Mouse (Mus musculus) macrophage (primary cell): ENCODE data around the gene Supt4a. TPM values are rescaled to one million over a fixed set of nuclear protein-coding genes. Genes with fewer than 3 reads are reported as not detected.

ENCODE experiments used
- H3K27ac ChIP-seq: fragments of 350-480 bp; formaldehyde crosslinking; 2 replicates; pipeline ENCODE4 v1.9.0; 2021
- H3K36me3 ChIP-seq: fragments of 350-480 bp; formaldehyde crosslinking; 2 replicates; pipeline ENCODE4 v1.9.0; 2021; ENCODE audit errors: inconsistent target
- H3K4me3 ChIP-seq: fragments of 350-480 bp; formaldehyde crosslinking; 2 replicates; pipeline ENCODE4 v1.9.0; 2021; ENCODE audit errors: inconsistent target
- H3K79me2 ChIP-seq: fragments of 350-480 bp; formaldehyde crosslinking; 2 replicates; pipeline ENCODE4 v1.9.0; 2021; ENCODE audit errors: inconsistent target
- WGBS: methylation state at CpG from one replicate; pipeline ENCODE4 v1.1.7; 2026; ENCODE audit warnings: inconsistent platforms; ENCODE audit not compliant: missing documents; 5-methylcytosine and 5-hydroxymethylcytosine counted together
- polyA plus RNA-seq: library from polyadenylated mRNA; stranded (reverse); fragments of 250-400 nt; gene quantifications from 3 replicates; pipeline ENCODE4 v1.2.4, GENCODE M21; 2018; ENCODE audit warnings: inconsistent platforms

Supt4a gene
- polyA plus RNA-seq, 1 experiment from 2014 or later, result 85.3 TPM

DNA sequence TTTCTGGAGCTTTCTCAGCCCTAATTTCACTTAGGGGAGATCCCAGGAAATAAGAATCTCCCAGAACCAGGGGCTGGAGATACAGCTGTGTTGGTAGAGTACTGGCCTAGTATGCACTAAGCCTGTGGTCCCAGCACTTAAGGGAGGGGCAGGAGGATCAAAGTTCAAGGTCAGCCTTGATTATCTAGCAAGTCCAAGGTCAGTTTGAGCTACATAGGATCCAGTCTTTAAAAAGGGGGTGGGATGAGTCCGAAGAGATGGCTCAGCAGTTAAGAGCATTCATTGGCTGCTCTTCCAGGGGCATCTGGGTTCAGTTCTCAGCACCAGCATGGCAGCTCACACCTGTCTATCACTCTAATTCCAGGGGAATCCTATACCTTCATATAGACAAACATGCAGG lies 15.0 kb downstream of the Supt4a start:
- Histone ChIP-seq H3K79me2 (peaks cover 54% of the 10 kb centered on the region), H3K4me3 (no peak overlapping the region), H3K27ac (peak overlapping the region; percentile 99), H3K36me3 (no peaks in the 10 kb centered on the region)
- WGBS, result 81% methylated on average over 1 of the region's 1 CpGs

DNA sequence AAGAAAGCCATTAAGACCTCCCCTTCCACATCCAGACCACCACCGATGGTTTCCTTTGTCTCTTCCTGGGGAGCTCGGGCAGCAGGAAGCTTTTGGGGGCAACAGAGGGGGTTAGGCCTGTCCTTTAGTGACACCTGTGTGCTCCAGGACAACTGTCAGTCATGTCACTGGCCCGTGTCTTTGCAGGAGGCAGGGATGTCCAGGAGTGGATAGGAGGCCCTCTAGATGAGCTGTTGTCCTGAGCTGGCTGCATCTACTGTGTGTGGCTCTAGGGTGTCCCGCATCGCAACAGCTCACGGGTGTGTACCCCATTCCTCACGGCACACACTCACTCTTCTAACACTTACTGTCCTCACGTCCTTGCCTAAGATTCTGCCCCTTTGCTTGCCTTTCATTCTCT lies 15.9 kb downstream of the Supt4a start:
- Histone ChIP-seq H3K27ac (no peak overlapping the region), H3K4me3 (no peak overlapping the region), H3K36me3 (no peaks in the 10 kb centered on the region), H3K79me2 (peaks cover 59% of the 10 kb centered on the region)
- 54% methylated on average over 7 of the region's 8 CpGs for WGBS

DNA sequence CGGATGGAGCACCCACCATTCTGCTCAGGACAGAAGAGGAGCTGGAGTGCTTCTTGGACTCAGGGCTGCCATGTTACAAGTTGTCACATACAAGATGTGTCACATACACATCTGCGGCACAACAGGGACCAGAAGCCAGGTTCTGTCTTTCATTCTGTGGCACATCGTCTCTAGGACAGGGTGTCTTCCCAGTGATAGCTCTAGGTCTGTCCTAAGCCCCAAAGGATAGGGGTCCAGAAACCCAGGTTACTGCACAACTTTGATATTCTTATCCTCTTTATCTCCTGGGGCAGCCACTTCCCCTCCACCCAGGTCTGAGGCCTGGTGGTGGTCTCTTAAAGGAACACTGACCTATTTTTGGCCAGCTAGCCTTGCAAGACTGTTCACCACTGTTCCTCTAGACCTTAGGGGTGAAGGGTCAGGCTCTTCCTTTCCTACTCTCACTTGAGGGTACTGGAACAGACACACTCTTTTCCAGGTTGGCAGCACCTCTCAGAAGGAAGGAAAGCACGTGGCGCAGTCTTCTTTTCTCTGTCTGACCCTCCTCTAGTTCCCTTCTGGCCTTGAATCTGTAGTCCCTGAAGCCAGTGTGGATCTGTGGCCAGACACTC lies 16.6 kb downstream of the Supt4a start:
- no peaks in the 10 kb centered on the region for H3K36me3 ChIP-seq
- H3K79me2 ChIP-seq, result peaks cover 59% of the 10 kb centered on the region
- H3K4me3 ChIP-seq, result no peak overlapping the region
- WGBS, result 63% methylated on average over 5 of the region's 5 CpGs
- peak overlapping the region; percentile 99 for H3K27ac ChIP-seq

DNA sequence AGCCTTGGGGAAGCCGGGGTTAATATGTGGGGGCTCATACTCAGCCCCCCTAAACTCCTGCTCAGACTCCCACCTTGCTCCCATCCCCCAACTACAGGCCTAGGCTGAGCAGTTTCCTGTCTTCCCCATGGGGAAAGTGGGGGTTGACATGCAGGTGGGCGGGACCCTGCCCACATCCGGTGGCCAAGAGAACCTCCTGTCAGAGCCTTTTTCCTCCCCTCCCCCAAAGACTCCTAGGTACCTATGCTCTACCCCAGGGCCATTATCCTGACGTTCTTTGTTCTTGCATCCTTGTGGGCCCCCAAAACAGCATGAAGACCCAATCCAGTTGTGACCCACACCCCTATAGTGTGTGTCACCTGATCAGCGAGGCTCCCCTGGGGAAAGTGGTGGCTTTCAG lies 17.3 kb downstream of the Supt4a start:
- Histone ChIP-seq H3K36me3 (no peaks in the 10 kb centered on the region), H3K4me3 (peak overlapping the region; percentile 97; the same call in 1 of the 2 replicates), H3K79me2 (peaks cover 59% of the 10 kb centered on the region), H3K27ac (peak overlapping the region; percentile 99)
- WGBS, result 0% methylated on average over 4 of the region's 5 CpGs

DNA sequence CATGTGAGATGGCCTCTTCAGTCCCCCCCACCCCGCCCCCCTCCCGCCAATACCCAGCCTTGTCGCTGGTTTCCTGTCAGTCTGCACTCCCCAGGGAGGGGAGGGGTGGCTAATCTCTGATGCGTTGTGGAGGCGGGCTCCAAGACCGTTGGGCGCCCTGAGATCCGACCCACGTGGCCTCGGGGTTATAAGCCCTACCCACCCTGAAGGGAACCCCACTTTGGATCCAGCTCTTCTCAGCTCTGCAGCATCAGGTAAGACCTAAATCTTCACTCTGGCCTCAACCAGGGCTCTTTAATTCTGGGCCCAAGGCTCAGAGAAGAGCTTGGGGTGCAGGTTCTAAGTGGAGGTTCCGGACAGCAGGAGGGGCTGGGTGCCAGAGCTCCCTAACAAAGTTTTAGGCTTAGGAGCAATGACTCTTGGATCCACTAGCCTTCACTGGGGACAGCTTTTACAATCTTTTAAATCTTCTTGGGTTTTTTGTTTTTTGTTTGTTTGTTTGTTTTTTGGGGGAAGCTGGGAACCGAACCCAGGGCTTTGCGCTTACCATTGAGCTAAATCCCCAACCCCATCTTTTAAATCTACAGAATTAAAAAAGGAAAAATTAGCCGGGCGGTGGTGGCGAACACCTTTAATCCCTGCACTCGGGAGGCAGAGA lies 18.1 kb downstream of the Supt4a start:
- peak overlapping the region; percentile 99 for H3K27ac ChIP-seq
- H3K4me3 ChIP-seq, result peak overlapping the region; percentile 97
- H3K79me2 ChIP-seq, result peaks cover 59% of the 10 kb centered on the region
- under 1% methylated on average over 17 of the region's 17 CpGs for WGBS
- H3K36me3 ChIP-seq, result no peaks in the 10 kb centered on the region

DNA sequence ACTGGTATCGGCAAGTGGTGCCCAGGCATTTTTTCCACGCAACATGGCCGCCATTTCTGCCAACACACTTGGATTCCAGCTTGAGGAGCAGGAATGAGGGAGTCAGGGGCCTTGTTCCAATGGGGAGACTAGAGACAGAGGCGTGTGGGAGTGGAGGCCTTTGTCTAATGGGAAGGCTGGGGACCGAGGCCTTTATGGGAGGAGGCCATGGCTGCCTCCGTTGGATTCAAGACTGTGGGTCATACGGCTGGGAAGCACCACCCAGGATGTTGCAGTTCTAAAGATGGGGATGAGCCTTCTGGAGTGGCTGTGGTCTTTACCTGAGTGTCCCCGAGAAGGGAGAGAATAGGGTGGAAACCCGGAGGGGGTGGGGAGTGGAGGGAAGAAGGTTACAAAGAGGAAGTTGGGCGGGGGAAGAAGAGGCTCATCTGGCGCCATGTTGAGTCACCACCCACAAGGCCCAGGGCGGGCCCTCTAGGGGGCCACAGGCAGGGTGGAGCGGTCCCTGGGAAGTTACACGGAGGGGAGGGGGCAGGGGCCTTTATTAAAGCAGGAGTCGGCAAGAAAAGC lies 19.0 kb downstream of the Supt4a start:
- Histone ChIP-seq H3K36me3 (no peaks in the 10 kb centered on the region), H3K27ac (peak overlapping the region; percentile 99), H3K4me3 (peak overlapping the region; percentile 97), H3K79me2 (peaks cover 59% of the 10 kb centered on the region)
- under 1% methylated on average over 15 of the region's 15 CpGs for WGBS

DNA sequence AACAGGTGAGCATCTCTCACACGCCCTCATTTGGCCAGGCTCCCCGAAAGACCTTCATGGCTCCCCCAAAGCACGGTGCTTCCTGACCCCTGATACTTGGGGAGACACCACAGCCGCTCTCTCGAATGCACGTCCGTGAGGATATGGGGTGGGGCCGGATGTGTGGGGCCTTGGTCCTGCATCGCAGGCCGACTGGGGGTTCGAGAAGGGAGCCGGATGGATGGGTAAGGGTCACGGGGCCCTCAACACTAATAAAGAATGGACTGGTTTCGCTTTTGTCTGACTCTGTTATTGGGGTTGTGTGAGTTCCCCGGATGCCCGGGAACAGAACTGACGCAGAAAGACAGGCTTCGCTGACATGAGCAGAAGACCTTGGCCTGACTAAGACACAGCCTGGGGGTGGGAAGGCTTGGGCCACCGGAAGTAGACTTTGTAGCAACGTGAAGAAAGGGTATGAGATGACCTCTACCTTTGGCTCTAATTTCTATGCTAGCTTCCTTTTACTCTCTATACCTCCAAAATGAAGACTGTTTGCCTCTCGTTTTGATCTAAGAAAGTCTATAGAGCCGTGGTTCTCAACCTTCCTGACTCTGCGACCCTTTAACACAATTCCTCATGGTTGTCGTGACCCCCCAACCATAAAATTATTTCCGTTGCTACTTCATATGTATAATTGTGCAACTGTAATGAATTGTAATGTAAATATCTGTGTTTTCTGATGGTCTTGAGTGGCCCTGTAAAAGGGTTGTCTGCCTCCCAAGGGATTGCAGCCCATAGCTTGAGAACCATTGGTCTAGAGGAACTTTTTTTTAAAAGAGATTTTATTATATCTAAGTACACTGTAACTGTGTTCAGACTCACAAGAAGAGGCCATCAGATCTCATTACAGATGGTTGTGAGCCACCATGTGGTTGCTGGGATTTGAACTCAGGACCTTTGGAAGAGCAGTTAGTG lies 19.9 kb downstream of the Supt4a start:
- H3K27ac ChIP-seq, result peak overlapping the region; percentile 99
- peaks cover 51% of the 10 kb centered on the region for H3K79me2 ChIP-seq
- H3K36me3 ChIP-seq, result no peaks in the 10 kb centered on the region
- WGBS, result 0% methylated on average over 22 of the region's 25 CpGs
- peak overlapping the region; percentile 97 for H3K4me3 ChIP-seq

DNA sequence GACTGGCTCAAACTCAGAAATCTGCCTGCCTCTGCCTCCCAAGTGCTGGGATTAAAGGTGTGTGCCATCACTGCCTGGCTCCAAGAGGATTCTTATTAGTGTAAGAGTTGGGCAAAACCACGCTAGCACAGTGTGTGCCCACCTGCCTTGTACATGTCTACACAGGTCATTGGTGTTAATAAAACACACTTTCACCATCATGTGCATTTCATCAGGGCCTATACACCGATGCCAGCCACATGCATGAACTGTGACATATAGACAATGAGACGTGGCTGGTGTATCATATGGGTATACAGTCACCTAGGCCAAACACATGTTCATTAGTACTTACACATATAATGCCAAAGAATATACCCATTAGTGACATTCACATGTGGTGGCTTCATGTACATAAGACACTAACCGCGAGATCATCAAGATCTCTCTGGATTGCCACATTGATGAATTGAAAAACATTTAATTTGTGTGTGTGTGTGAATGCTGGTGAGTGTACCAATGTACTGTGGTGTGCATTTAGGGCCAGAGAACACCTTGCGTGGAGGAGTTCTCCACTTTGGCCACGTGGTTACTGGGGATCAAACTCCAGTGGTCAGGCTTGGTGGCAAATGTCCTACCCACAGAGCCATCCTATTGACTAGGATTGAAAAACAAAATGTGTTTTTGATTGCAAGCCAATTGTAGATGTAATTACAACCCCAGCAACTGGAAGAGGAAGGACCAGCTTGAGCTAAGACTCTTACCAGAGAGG lies 21.0 kb downstream of the Supt4a start:
- peaks cover 40% of the 10 kb centered on the region for H3K79me2 ChIP-seq
- H3K27ac ChIP-seq, result no peak overlapping the region
- WGBS, result 38% methylated on average over 7 of the region's 7 CpGs
- no peaks in the 10 kb centered on the region for H3K36me3 ChIP-seq
- peak overlapping the region; percentile 97; the same call in 1 of the 2 replicates for H3K4me3 ChIP-seq

DNA sequence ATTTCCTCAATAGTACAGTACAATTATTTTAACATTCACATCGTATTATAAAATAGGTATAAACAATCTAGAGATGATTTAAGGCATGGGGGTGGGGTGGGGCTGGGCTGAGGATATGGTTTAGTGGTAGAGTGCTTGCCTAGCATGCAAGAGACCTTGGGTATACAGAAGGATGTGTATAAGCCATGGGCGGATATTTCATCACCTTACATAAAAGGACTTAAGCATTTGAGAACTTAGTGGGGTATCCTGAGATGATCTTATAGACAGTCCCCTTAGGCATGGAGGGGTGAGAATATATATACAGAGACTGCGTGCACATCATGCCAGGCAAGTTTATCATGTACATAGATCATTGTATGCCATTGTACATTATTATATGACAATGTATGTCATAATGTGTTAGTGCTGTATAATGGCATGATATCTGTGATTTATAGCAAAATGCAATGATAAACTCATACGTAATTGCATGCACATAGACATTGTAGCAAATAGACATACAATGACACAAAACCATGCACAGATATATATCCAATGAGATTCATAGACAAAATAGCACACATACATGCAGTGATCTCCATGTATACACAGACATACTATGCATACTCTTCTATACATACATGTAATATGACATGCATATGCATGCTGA lies 21.7 kb downstream of the Supt4a start:
- WGBS, result 11% methylated on average over 3 of the region's 4 CpGs
- no peaks in the 10 kb centered on the region for H3K36me3 ChIP-seq
- peaks cover 35% of the 10 kb centered on the region for H3K79me2 ChIP-seq
- no peak overlapping the region for H3K27ac ChIP-seq
- H3K4me3 ChIP-seq, result no peak overlapping the region

DNA sequence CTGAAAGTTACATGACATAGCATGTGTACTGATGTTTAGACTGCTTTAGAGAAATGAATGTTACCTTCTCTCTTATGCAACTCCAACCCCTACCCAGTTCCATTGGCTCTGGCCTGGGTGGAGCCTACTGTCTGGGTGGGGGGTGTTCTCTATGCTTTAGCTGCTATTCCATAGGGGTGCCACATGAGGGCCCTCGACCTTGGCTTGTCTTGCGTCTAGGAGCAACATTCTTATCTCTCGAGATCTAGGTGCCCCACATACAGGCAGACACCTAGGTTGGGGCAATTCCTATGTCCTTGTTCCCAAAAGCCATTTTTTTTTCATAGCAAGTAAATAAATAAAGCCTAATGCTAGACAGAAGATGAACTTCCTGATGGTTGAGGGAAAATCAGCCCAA lies 22.3 kb downstream of the Supt4a start:
- WGBS, result 0% methylated on average over 2 of the region's 3 CpGs
- H3K36me3 ChIP-seq, result no peaks in the 10 kb centered on the region
- H3K79me2 ChIP-seq, result peaks cover 30% of the 10 kb centered on the region
- no peak overlapping the region for H3K27ac ChIP-seq
- no peak overlapping the region for H3K4me3 ChIP-seq

DNA sequence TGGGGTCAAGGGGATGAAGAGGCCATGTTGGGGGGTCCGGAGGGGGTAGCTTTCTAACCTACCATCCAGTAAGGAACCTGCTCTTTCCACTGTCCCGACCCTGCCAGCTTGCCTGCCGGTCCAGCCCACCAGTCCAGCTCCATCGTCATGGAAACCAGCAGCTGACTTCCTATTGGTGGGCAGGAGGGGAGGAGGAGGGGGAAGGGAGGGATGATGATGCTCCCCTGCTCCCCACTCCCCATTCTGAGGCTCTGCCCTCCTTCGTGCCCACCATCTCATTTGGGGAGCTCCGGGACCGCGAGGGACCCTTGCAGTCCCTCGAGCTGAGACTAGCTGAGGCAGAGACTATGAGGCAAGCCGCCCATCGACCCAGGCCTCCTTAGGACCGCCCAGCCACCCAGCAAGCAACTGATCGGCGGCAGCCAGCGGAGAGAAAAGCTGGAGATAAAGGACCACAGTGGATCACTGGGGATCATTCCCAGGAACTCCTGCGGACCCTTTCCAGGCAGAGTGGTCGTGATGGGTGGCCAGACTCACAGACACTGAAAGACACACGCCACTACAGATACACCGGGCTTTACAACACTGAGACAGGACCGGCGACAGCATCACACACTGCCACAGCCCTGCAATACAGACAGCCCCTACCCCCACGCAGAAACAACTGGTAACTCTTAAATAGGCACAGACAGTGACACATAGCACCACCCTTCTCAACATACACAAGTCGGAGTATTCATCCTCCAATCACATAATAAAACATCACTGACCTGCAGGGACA lies 23.1 kb downstream of the Supt4a start, which contains the start of gene Tspoap1:
Gene Tspoap1 (plus strand): TSS at position 241 of the 781 bp plus-strand sequence.
- H3K36me3 ChIP-seq, result no peaks in the 10 kb centered on the region

DNA sequence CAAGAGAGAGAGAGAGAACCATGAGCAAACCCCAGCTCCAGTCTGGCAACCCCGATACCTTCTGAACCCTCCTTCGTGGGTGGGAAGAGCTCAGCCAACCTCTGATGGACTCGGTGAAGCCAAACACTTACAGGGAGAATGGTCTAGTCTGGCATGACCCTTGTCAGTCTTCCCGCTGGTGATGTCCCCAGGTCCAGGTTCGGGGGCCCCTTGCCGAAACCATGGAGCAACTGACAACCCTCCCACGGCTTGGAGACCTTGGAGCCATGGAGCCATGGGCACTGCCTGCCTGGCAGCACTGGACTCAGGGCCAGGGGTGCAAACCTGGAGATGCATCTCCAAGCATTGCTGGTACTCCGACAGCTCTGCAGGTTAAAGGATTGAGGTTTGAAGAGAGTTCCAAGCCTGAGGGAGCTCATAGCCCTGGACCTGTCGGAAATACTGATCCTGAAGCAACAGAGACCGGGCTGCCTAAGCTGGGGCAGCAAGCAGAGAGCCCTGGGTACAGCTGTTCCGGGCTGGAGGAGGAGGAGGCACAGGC lies 23.9 kb downstream of the Supt4a start:
- Histone ChIP-seq H3K4me3 (no peak overlapping the region), H3K36me3 (no peaks in the 10 kb centered on the region), H3K27ac (no peak overlapping the region), H3K79me2 (peaks cover 15% of the 10 kb centered on the region)
- 68% methylated on average over 11 of the region's 11 CpGs for WGBS

More for the DNA sequence above, 23.1 kb downstream of the Supt4a start, which contains the start of gene Tspoap1:
- no peak within 1 kb of the TSS for H3K4me3 ChIP-seq
- no peak within 1 kb of the TSS for H3K27ac ChIP-seq
- H3K79me2 ChIP-seq, result peaks cover 23% of the 10 kb centered on the region
- 11% methylated on average over 19 of the region's 23 CpGs for WGBS
